Mouse (Mus musculus) spleen, postnatal 10 days (tissue): ENCODE results near the gene Lars2.
"Not testable (repeated sequence)": the region's sequence is repeated elsewhere in the genome, so short reads cannot be mapped to it uniquely, and the experiment has no call there.

ENCODE experiments used
- DNase-seq, 2 experiments: peaks; one replicate each; pipeline ENCODE4 v3.0.0; 2021 to 2022; ENCODE audit warnings: low spot score in 2 of 2

Lars2 gene

DNA sequence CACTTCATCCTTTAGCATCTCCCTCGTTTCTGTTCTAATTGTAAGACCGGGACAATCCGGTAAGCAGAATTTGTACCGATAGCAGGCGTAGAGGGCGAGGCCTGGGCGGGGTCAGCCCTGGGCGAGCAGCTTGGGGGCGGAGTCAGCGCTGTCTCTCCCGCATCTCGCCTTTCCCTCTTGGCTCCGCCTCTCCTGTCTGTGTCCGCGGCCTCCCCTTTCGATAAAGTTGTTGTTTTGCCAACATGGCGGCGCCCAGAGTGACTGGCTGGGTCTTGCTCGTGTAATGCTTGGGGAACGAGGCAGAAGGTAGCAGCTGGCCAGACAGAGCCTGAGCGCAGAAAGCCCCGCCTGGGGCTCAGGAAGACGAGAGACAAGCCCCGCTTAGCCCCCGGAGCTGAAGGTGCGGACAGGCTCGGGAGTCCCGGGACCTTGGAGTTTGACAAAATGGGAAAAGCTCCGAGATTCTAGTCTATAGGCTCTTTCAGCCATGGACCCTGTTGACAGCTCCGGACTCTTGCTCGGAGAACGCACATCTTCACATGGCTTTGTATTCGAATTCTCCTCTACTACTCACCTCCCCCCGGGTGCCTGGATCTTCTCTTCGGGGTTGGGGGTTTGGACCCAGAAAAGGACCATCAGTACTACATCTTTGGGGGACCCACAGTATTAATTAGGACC, at the start of gene Lars2:
TSS of gene Lars2 (plus strand) at position 220 of the 678 bp plus-strand sequence.
- DNase-seq = peak; percentile 89 to 97

DNA sequence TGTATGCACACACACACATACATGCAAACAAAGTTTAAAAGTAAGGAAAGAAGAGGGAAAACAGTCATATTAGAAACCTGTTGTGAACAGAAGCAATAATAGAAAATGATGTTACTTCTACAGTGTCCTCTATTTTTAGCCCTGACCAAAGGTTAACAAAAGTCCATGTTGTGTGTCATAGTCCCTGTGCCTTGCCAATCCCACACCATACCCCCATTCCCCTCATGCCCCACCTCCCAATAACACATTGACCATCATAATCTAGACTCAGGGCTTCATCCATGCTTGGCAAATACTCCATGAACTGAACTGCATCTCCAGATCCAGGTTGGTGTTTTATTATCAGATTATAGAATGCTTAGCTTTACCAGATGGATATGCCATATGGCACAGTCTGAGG, 40.6 kb upstream of the Lars2 start:
- no peak for DNase-seq

DNA sequence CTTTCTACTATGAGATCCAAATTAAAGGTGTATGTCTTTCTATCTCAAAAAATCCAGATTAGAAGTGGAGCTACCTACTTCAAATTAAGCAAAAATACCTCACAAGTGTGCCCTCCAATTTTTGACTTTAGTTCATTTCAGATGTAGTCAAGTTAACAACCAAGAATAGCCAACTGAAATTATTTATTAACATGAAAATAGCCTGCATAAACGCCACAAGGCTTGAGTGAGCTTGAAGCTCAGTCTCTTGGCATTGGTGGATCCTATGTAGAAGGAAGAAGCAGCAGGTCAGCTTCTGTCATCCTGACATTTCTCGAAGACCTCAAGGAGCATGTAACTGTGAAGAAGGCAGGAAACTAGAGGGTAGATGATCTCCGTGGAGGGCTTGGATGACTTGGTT, 38.4 kb upstream of the Lars2 start:
- DNase-seq = no peak

DNA sequence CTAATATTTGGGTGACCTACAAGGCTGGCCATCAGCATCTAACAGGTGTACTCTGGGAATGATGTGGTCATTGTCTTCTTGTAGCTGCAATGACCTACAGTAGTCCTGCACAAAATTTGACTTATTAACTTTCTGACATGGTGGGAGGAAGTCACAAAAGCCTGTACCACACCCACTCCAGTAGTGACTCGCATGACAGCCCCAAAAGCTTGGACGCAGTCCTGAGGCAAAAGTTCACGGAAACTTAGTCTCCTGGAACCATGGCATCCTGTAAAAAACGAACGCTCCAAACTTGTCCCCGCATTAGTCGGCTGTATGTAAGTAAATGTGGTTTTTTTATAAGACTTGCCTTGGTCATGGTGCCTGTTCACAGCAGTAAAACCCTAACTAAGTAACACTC, 36.9 kb upstream of the Lars2 start:
- DNase-seq = no peak

GRCm38 (mm10) chr9:123330271-123330670, 36.5 kb upstream of the Lars2 start:
- not testable (repeated sequence) for DNase-seq

GRCm38 (mm10) chr9:123333479-123333878, 33.2 kb upstream of the Lars2 start:
- DNase-seq = no peak

- DNase-seq = no peak
Observed at GRCm38 (mm10) chr9:123335044-123335670, 31.6 kb upstream of the Lars2 start.

- no peak for DNase-seq
Observed at GRCm38 (mm10) chr9:123339651-123340144, 27.0 kb upstream of the Lars2 start.

DNA sequence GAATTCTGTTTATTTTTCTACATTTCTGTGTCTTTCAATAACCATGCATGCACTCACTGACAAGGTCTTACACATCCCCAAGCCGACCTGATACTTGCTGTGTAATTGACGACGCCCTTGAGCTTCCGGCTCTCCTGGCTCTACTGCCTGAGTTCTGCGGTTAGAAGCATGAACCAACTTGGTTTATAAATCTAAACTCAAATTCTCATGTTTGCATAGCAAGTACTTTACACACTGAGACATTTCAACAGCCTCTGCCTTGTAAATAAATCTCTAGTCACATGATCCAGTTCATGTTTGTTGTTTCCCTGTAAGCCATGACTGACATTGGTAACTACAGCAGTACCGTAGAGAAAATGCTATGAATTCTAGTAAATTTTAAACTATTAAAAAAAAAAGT, 25.5 kb upstream of the Lars2 start:
- DNase-seq = no peak

- DNase-seq = no peak
Observed at GRCm38 (mm10) chr9:123343069-123343468, 23.7 kb upstream of the Lars2 start.

DNA sequence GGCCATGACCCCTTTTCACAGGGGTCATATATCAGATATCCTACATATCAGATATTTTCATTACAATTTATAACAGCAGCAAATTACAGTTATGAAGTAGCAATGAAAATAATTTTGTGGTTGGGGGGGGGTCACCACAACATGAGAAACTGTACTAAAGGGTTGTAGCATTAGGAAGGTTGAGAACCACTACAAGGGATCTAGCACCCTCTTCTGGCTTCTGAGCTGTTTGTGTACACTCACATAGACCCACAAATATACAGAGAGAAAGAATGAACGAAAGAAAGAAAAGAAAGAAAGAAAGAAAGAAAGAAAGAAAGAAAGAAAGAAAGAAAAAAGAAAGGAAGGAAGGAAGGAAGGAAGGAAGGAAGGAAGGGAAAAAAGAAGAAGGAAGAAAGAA, 17.4 kb upstream of the Lars2 start:
- DNase-seq = not testable (repeated sequence)

DNA sequence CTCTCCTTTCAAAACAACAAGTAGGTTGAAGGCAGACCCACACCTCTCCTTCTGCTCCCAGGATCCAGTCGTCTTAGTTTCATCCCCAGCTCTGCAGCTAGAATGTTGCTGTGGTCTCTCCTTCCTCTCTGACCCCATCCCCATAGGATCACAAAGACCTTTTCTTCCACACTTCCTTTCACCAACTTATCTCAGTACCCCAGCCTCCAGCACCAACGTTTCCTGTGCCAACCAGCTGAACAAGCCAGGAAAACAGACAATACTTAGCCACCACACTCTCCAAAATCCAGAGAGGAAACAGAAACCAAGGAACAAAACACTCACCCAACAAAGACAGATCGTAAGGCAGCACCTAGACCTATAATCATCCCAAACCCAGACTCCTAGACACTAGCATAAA, 6.7 kb upstream of the Lars2 start:
- DNase-seq = no peak

- DNase-seq = no peak
Observed at GRCm38 (mm10) chr9:123365353-123365752, 1.4 kb upstream of the Lars2 start.

DNA sequence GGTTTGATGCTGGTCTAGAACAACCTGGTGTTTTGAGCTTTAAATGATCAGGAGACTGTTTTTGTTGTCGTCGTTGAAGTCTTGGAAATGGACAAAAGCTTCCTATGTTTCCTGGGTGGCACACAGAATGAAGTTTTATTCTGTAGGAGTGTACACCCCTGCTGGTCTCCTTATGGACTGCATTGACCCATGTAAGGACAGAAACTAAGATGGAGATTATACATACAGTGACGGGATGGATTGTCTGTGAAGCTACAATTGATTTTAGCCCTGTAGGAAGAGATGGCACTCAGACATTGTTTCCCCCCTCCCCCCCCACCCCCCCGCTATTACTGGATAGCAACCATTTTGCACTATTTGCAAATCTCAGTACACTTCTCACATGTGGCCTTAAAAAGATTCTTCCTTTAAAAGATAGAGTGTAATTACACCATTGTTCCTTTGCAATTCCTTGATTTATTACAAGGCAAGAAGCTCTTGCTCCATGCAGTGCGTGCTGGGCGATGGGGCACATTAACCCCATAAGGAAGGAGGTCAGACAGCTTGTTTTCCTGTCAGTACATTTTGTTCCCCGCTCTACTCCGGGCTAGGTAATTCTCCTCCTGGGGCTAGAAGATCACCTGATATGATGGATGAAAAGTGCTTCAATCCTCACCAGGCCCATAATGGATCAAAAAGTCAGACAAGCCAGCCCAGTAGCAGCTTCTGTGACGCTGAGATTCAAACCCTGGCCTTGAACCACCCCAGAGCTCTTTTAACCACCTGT, 602 bp upstream of the Lars2 start:
- peak in 1 of 2 experiments; percentile 14 for DNase-seq

DNA sequence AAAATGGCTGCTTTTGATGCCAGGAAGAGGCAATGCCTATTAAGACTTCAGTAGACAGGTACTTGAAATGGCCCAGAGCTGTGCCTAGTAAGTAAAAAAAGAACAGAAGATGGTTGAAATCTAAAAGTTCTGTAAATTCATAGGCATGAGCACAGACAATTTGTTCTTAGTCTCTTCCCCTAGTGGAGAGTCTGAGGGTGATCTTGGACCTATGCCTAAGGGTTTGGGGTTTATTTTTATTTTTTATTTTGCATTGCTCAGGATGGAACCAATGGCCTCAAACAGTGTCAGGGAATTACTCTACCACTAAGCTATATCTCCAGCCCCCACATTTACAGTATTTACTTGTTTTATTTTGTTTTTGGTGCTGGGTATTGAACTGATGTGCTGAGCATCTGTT, 909 bp downstream of the Lars2 start:
- DNase-seq = no peak

- DNase-seq = no peak
Observed at GRCm38 (mm10) chr9:123382399-123382798, 15.7 kb downstream of the Lars2 start.

GRCm38 (mm10) chr9:123384696-123385095, 18.0 kb downstream of the Lars2 start:
- no peak for DNase-seq

GRCm38 (mm10) chr9:123385352-123386198, 18.8 kb downstream of the Lars2 start:
- no peak for DNase-seq

GRCm38 (mm10) chr9:123386347-123386746, 19.6 kb downstream of the Lars2 start:
- no peak for DNase-seq

GRCm38 (mm10) chr9:123388087-123389007, 21.6 kb downstream of the Lars2 start:
- DNase-seq = not testable (repeated sequence)
